Mouse (Mus musculus) heart, adult 2 months (tissue): ENCODE measurements around the gene Polr2f.

Source experiments
- CTCF ChIP-seq: fragments of 200-600 bp; IDR thresholded peaks from 2 replicates; pipeline ENCODE4 v1.8.1; 2022; ENCODE audit warnings: antibody characterized with exemption, mild to moderate bottlenecking, moderate library complexity
- EP300 ChIP-seq: fragments of 200-500 bp; IDR thresholded peaks from 2 replicates; pipeline ENCODE4 v1.6.1; 2011; ENCODE audit warnings: low read depth, low read length, control low read depth; ENCODE audit not compliant: insufficient read depth
- POLR2A ChIP-seq: fragments of 200-500 bp; IDR thresholded peaks from 2 replicates; pipeline ENCODE4 v1.6.1; 2011; ENCODE audit warnings: mild to moderate bottlenecking, low read depth, low read length, control low read depth; ENCODE audit not compliant: insufficient read depth

GRCm38 (mm10) chr15:79099456-79099855, 41.4 kb upstream of the Polr2f start:
- TF ChIP-seq CTCF: no peak
- no peak for TF ChIP-seq POLR2A
- TF ChIP-seq EP300: peak; percentile 51; the same call in 1 of the 2 replicates
